Mouse (Mus musculus) gastrocnemius, postnatal 25 days (tissue): ENCODE data around the gene Rnf150. TPM values are rescaled to one million over a fixed set of nuclear protein-coding genes. Genes with fewer than 3 reads are reported as not detected.
A peak's percentile ranks its signal among the peaks of the same experiment; 100 is the strongest.
"Not testable (repeated sequence)": the region's sequence is repeated elsewhere in the genome, so short reads cannot be mapped to it uniquely, and the experiment has no call there.

Experiments
- DNase-seq: peaks from one replicate; pipeline ENCODE4 v3.0.0; 2022
- total RNA-seq, 2 experiments: library from RNA; stranded (reverse); gene quantifications; 1 replicate in 1 of 2; 2 replicates in 1 of 2; pipeline ENCODE4 v1.2.3; 2021

The Rnf150 gene
- total RNA-seq, 2 experiments from 2014 or later: 17.1 to 19.5 TPM

- DNase-seq: no peak
These were observed 213.5 kb downstream of the Rnf150 start for GRCm38 (mm10) chr8:83076621-83077020.

GRCm38 (mm10) chr8:83077329-83077728 lies 214.2 kb downstream of the Rnf150 start:
- DNase-seq: no peak

GRCm38 (mm10) chr8:83078701-83079533 lies 215.8 kb downstream of the Rnf150 start:
- no peak for DNase-seq

- DNase-seq: no peak
These were observed 216.3 kb downstream of the Rnf150 start for GRCm38 (mm10) chr8:83079534-83079844.

- no peak for DNase-seq
These were observed 218.1 kb downstream of the Rnf150 start for GRCm38 (mm10) chr8:83081266-83081665.

GRCm38 (mm10) chr8:83081806-83082205 lies 218.7 kb downstream of the Rnf150 start:
- not testable (repeated sequence) for DNase-seq

GRCm38 (mm10) chr8:83082251-83082650 lies 219.1 kb downstream of the Rnf150 start:
- DNase-seq: no peak

- no peak for DNase-seq
These were observed 220.3 kb downstream of the Rnf150 start for GRCm38 (mm10) chr8:83083452-83083851.

GRCm38 (mm10) chr8:83085581-83085980 lies 222.4 kb downstream of the Rnf150 start:
- no peak for DNase-seq

GRCm38 (mm10) chr8:83086625-83087024 lies 223.5 kb downstream of the Rnf150 start:
- DNase-seq: no peak

- DNase-seq: no peak
These were observed 224.4 kb downstream of the Rnf150 start for GRCm38 (mm10) chr8:83087604-83088003.

GRCm38 (mm10) chr8:83088156-83088555 lies 225.0 kb downstream of the Rnf150 start:
- no peak for DNase-seq

GRCm38 (mm10) chr8:83089336-83089986 lies 226.3 kb downstream of the Rnf150 start:
- DNase-seq: peak; percentile 42

GRCm38 (mm10) chr8:83090446-83090845 lies 227.3 kb downstream of the Rnf150 start:
- DNase-seq: no peak

- DNase-seq: no peak
These were observed 236.9 kb downstream of the Rnf150 start for GRCm38 (mm10) chr8:83100041-83100440.

GRCm38 (mm10) chr8:83102957-83103510 lies 239.9 kb downstream of the Rnf150 start:
- DNase-seq: no peak

- DNase-seq: no peak
These were observed 240.8 kb downstream of the Rnf150 start for GRCm38 (mm10) chr8:83103968-83104367.

GRCm38 (mm10) chr8:83109756-83110155 lies 246.6 kb downstream of the Rnf150 start:
- DNase-seq: no peak

- DNase-seq: no peak
These were observed 247.0 kb downstream of the Rnf150 start for GRCm38 (mm10) chr8:83110177-83110576.

GRCm38 (mm10) chr8:83135086-83135485 lies 271.9 kb downstream of the Rnf150 start:
- DNase-seq: no peak

- no peak for DNase-seq
These were observed 276.9 kb downstream of the Rnf150 start for GRCm38 (mm10) chr8:83140068-83140467.

GRCm38 (mm10) chr8:83140701-83141111 lies 277.6 kb downstream of the Rnf150 start:
- DNase-seq: no peak
